Mouse (Mus musculus) lung, postnatal 0 days (tissue): ENCODE data around the gene Ran.
A peak's percentile ranks its signal among the peaks of the same experiment; 100 is the strongest.

Experiments
- CTCF ChIP-seq: IDR thresholded peaks from 2 replicates; pipeline ENCODE4 v1.5.1; 2016; ENCODE audit warnings: antibody characterized with exemption, mild to moderate bottlenecking
- EP300 ChIP-seq: IDR thresholded peaks from 2 replicates; pipeline ENCODE4 v1.6.1; 2016; ENCODE audit warnings: antibody characterized with exemption, mild to moderate bottlenecking, control low read depth

DNA sequence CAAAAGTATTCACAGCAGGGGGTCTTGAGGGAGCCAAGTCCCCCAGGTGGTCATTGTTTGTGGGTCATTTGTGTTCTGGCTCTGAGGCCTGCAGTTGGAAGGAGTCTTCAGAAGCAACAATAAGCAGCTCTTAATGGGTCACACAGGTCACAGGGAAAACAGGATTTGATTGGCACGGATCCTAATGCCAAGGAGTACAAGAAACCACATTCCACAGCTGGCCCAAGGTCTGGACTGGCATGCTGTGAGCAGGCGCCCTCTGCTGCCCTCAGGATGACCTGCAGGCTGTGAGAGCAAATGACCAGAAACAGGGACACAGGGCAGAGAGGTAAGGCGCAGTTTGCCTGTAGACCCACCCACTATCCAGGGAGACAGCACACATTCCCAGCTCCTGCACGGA is 43.6 kb upstream of the Ran start:
- no peak for TF ChIP-seq EP300
- peak; percentile 59 for TF ChIP-seq CTCF
